Mouse (Mus musculus) kidney, embryonic 16.5 days (tissue): Measurements from ENCODE around the gene Cmtr1. TPM values are rescaled to one million over a fixed set of nuclear protein-coding genes. Genes with fewer than 3 reads are reported as not detected.
A peak's percentile ranks its signal among the peaks of the same experiment; 100 is the strongest.

ENCODE experiments used
- ATAC-seq: fragments of 200-750 bp; cut with Nextera tagmentation; 2 replicates; pipeline ENCODE4 v1.8.0; 2017; ENCODE audit warnings: moderate TSS enrichment; ENCODE audit not compliant: low FRiP score, low TSS enrichment
- H3K27ac ChIP-seq: fragments of 300-500 bp; sonication (generic); 2 replicates; pipeline ENCODE4 v1.5.1; 2014; ENCODE audit warnings: low read length
- H3K27me3 ChIP-seq: fragments of 300-500 bp; sonication (generic); 2 replicates; pipeline ENCODE4 v1.6.1; 2014; ENCODE audit warnings: low read length, control low read depth, mixed read lengths; ENCODE audit not compliant: insufficient read depth
- H3K36me3 ChIP-seq: fragments of 300-500 bp; sonication (generic); 2 replicates; pipeline ENCODE4 v1.6.1; 2014; ENCODE audit warnings: low read length, control low read depth, mixed read lengths; ENCODE audit not compliant: insufficient read depth
- H3K4me1 ChIP-seq: fragments of 300-500 bp; sonication (generic); 2 replicates; pipeline ENCODE4 v1.6.1; 2014; ENCODE audit warnings: low read length, control low read depth, mixed read lengths; ENCODE audit not compliant: insufficient read depth
- H3K4me2 ChIP-seq: fragments of 300-500 bp; sonication (generic); replicated peaks from 2 replicates; pipeline ENCODE4 v1.6.1; 2014; ENCODE audit warnings: low read depth, low read length
- H3K4me3 ChIP-seq: fragments of 300-500 bp; sonication (generic); 2 replicates; pipeline ENCODE4 v1.5.1; 2014; ENCODE audit warnings: mild to moderate bottlenecking, low read length
- H3K9ac ChIP-seq: fragments of 300-500 bp; sonication (generic); replicated peaks from 2 replicates; pipeline ENCODE4 v1.6.1; 2014; ENCODE audit warnings: low read length
- H3K9me3 ChIP-seq: fragments of 300-500 bp; sonication (generic); 2 replicates; pipeline ENCODE4 v1.6.1; 2016; ENCODE audit warnings: low read length, control low read depth
- WGBS: fragments of 180-500 bp; shearing (Covaris S2); extraction: QIAGEN DNeasy Blood & Tissue Kit; methylation state at CpG from one replicate; pipeline ENCODE4 v1.1.7; 2014; 5-methylcytosine and 5-hydroxymethylcytosine counted together
- polyA plus RNA-seq: library from polyadenylated mRNA; unstranded; fragments of >200 nt; fragmentation: Nextera tagmentation; extraction: Ambion mirVana; gene quantifications from 2 replicates; pipeline ENCODE4 v1.2.1, GENCODE M21; 2015

Cmtr1 gene
- polyA plus RNA-seq, 1 experiment from 2014 or later = 116 TPM

DNA sequence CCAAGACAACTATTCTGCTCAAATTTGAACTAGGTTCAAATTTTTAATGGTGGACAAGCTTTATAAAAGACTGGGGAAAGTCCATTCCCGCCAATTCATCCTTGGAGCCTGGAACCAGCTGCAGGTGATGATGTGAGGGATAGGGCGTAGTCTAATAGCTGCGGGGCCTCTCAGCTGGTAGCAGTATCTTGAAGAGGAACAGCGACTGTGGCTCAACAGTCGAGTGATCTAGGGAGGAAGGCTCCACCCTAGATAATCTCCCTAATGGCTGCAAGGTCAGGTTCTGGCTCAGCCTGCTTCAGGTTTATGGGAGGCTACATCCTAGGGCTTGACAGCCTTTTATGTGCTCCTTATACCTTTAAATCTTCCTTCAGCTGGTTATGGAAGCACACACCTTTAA is 30.8 kb upstream of the Cmtr1 start:
- 76% methylated on average over 5 of the region's 5 CpGs for WGBS
- Histone ChIP-seq H3K27me3 (no peaks in the 10 kb centered on the region), H3K4me2 (no peak overlapping the region), H3K36me3 (peaks cover 78% of the 10 kb centered on the region), H3K9ac (no peak overlapping the region), H3K9me3 (no peaks in the 10 kb centered on the region), H3K27ac (no peak overlapping the region), H3K4me3 (no peak overlapping the region), H3K4me1 (no peaks in the 10 kb centered on the region)
- ATAC-seq = no peak

GRCm38 (mm10) chr17:29632312-29632711 is 28.1 kb upstream of the Cmtr1 start:
- no peaks in the 10 kb centered on the region for H3K9me3 ChIP-seq

GRCm38 (mm10) chr17:29635492-29635891 is 24.9 kb upstream of the Cmtr1 start:
- H3K9ac ChIP-seq = no peak overlapping the region

More at GRCm38 (mm10) chr17:29632312-29632711, 28.1 kb upstream of the Cmtr1 start:
- H3K36me3 ChIP-seq = peaks cover 76% of the 10 kb centered on the region
- ATAC-seq = no peak
- no peak overlapping the region for H3K27ac ChIP-seq
- no peaks in the 10 kb centered on the region for H3K27me3 ChIP-seq
- H3K4me3 ChIP-seq = no peak overlapping the region
- no peak overlapping the region for H3K9ac ChIP-seq
- H3K4me1 ChIP-seq = no peaks in the 10 kb centered on the region
- WGBS = 92% methylated on average over 11 of the region's 11 CpGs
- H3K4me2 ChIP-seq = no peak overlapping the region

GRCm38 (mm10) chr17:29636118-29636517 is 24.3 kb upstream of the Cmtr1 start:
- H3K36me3 ChIP-seq = peaks cover 79% of the 10 kb centered on the region
- ATAC-seq = no peak
- H3K4me2 ChIP-seq = no peak overlapping the region
- WGBS = 74% methylated on average over 5 of the region's 5 CpGs
- no peaks in the 10 kb centered on the region for H3K4me1 ChIP-seq
- no peak overlapping the region for H3K4me3 ChIP-seq
- no peak overlapping the region for H3K27ac ChIP-seq
- no peak overlapping the region for H3K9ac ChIP-seq
- H3K9me3 ChIP-seq = no peaks in the 10 kb centered on the region
- H3K27me3 ChIP-seq = no peaks in the 10 kb centered on the region

More at GRCm38 (mm10) chr17:29635492-29635891, 24.9 kb upstream of the Cmtr1 start:
- Histone ChIP-seq H3K9me3 (no peaks in the 10 kb centered on the region), H3K27me3 (no peaks in the 10 kb centered on the region), H3K4me3 (no peak overlapping the region), H3K4me1 (no peaks in the 10 kb centered on the region), H3K36me3 (peaks cover 78% of the 10 kb centered on the region), H3K4me2 (no peak overlapping the region), H3K27ac (no peak overlapping the region)
- ATAC-seq = no peak
- WGBS = 85% methylated on average over 8 of the region's 8 CpGs

DNA sequence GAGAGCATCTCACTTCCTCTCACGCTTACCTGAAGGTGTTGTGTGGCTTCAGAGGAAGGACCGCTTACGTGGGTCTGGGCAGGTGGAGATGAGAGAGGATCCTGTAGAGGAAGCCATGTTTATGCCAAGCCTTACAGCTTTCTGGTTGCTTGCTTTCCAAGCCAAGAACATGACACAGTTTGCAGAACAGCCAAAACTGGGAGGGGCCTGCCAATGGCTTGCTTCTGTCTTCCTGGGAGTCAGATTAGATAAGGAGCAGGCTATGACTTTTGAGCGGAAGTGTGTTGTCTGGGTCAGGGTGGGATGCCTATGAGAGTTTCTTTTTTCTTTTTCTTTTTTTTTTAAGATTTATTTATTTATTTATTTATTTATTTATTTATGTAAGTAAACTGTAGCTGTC is 23.0 kb upstream of the Cmtr1 start:
- Histone ChIP-seq H3K9me3 (no peaks in the 10 kb centered on the region), H3K27me3 (no peaks in the 10 kb centered on the region), H3K9ac (no peak overlapping the region), H3K36me3 (peaks cover 79% of the 10 kb centered on the region), H3K4me2 (no peak overlapping the region), H3K27ac (no peak overlapping the region), H3K4me3 (no peak overlapping the region), H3K4me1 (no peaks in the 10 kb centered on the region)
- 89% methylated on average over 4 of the region's 4 CpGs for WGBS
- ATAC-seq = no peak

- Histone ChIP-seq H3K36me3 (peaks cover 84% of the 10 kb centered on the region), H3K27ac (no peak overlapping the region)
These were observed 22.5 kb upstream of the Cmtr1 start for GRCm38 (mm10) chr17:29637895-29638294.

GRCm38 (mm10) chr17:29640971-29641370 is 19.4 kb upstream of the Cmtr1 start:
- H3K9me3 ChIP-seq = no peaks in the 10 kb centered on the region
- ATAC-seq = no peak
- 95% methylated on average over 11 of the region's 11 CpGs for WGBS
- H3K36me3 ChIP-seq = peaks cover 61% of the 10 kb centered on the region
- no peak overlapping the region for H3K27ac ChIP-seq
- H3K4me3 ChIP-seq = no peak overlapping the region
- no peaks in the 10 kb centered on the region for H3K4me1 ChIP-seq
- H3K4me2 ChIP-seq = no peak overlapping the region
- no peaks in the 10 kb centered on the region for H3K27me3 ChIP-seq
- H3K9ac ChIP-seq = no peak overlapping the region

More at GRCm38 (mm10) chr17:29637895-29638294, 22.5 kb upstream of the Cmtr1 start:
- no peak overlapping the region for H3K9ac ChIP-seq
- no peaks in the 10 kb centered on the region for H3K9me3 ChIP-seq
- no peak overlapping the region for H3K4me3 ChIP-seq
- 71% methylated on average over 8 of the region's 8 CpGs for WGBS
- no peaks in the 10 kb centered on the region for H3K27me3 ChIP-seq
- H3K4me2 ChIP-seq = no peak overlapping the region
- H3K4me1 ChIP-seq = no peaks in the 10 kb centered on the region
- no peak for ATAC-seq

DNA sequence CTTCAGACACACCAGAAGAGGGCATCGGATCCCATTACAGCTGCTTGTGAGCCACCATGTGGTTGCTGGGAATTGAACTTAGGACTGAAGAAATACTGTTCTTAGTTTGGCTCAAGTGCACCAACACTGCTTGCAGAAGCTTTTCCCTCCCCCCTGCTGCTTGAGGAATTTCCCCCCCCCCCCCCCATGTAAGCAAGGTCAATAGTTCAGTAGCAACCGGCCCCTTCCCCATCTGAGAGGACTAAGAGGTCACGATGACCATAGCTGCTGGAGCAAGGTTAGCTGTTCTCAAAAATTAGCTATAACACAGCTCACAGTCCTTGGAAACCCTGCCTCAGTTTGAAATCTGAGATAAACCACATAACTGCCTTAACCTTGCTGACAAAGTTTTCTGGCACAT is 18.2 kb upstream of the Cmtr1 start:
- H3K36me3 ChIP-seq = peaks cover 53% of the 10 kb centered on the region

GRCm38 (mm10) chr17:29658249-29658648 is 2.1 kb upstream of the Cmtr1 start:
- H3K4me1 ChIP-seq = peaks cover 10% of the 10 kb centered on the region; the same call in 1 of the 2 replicates
- WGBS = 75% methylated on average over 2 of the region's 2 CpGs
- H3K4me3 ChIP-seq = no peak overlapping the region
- no peak overlapping the region for H3K27ac ChIP-seq
- H3K36me3 ChIP-seq = no peaks in the 10 kb centered on the region
- no peak overlapping the region for H3K4me2 ChIP-seq
- H3K9ac ChIP-seq = no peak overlapping the region
- no peak for ATAC-seq
- H3K9me3 ChIP-seq = no peaks in the 10 kb centered on the region
- no peaks in the 10 kb centered on the region for H3K27me3 ChIP-seq

More for the DNA sequence above, 18.2 kb upstream of the Cmtr1 start:
- H3K27me3 ChIP-seq = no peaks in the 10 kb centered on the region
- no peaks in the 10 kb centered on the region for H3K9me3 ChIP-seq
- H3K27ac ChIP-seq = no peak overlapping the region
- H3K4me1 ChIP-seq = no peaks in the 10 kb centered on the region
- no peak overlapping the region for H3K9ac ChIP-seq
- 72% methylated on average over 3 of the region's 3 CpGs for WGBS
- no peak overlapping the region for H3K4me2 ChIP-seq
- H3K4me3 ChIP-seq = no peak overlapping the region
- ATAC-seq = no peak

DNA sequence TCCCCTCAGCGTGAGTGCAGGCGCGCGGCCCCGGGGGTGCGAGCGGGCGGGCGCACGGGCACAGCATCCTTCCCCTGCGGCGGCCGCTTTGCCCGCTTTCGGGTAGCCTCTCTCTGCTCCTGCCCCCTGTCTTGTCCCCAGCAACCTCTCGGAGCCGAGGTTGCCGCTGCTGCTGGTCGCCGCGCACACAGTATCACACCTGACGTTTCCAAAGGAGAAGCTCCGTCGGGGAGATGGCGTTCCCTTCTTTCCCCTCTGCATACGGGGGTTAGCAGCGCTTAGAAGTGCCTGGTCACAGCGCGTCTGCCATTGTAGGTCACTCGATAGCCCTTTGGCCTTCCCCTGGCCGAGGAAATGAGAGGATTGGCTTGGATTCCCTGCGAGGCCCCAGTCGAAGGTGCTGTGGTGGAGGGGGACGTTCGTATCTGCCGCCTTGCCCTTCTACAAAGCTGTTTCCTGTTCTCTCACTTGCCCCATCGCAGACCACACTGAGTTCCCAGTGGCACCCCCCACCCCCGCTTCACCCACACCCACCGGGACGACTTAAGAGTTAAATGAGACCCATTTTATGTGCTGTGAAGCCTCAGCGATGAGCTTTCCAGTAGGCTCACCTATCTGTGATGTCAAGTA is 482 bp downstream of the Cmtr1 start:
- peaks cover 10% of the 10 kb centered on the region; the same call in 1 of the 2 replicates for H3K4me1 ChIP-seq
- H3K9me3 ChIP-seq = no peaks in the 10 kb centered on the region
- peaks cover 4% of the 10 kb centered on the region; the same call in 1 of the 2 replicates for H3K36me3 ChIP-seq
- peak overlapping the region; percentile 86 for H3K9ac ChIP-seq
- H3K27me3 ChIP-seq = no peaks in the 10 kb centered on the region
- no peak for ATAC-seq
- peak overlapping the region; percentile 90 for H3K27ac ChIP-seq
- 0% methylated on average over 39 of the region's 41 CpGs for WGBS
- peak overlapping the region; percentile 79 for H3K4me3 ChIP-seq
- peak overlapping the region; percentile 70 for H3K4me2 ChIP-seq
